Mouse (Mus musculus): ENCODE data around the gene Gm12355.

DNA sequence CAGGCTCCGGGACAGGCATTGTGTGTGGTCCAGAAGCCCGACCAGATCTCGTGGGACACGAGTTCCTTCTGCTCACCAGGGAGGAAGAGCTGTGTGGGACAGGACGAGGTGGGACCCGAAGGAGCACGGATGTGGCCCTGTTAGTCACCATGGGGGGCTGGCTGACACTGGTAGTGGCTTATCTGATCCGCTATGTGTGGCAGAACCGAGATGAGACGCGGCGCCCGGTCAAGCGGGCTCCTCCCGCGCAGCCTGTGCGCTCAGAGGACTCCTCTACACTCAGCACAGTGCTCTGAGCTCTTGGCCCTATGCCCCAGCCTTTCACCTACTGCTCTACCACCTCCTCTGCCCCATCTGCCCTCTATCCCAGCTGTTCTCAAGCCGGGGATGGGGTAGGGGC is 26.2 kb downstream of the Gm12355 start:
- TF ChIP-seq IRF4 (IDR thresholded peaks at IDR 0.05; ENCODE audit: low read depth, low read length) (no peak), USF2 (conservative IDR thresholded peaks at IDR 0.05; ENCODE audit: low read depth, low read length) (no peak), CTCF (conservative IDR thresholded peaks at IDR 0.05 in 1 of 2, IDR thresholded peaks at IDR 0.05 in 1 of 2; ENCODE audit: low read depth in 2 of 2, low read length in 2 of 2) (no peak), NRF1 (IDR thresholded peaks at IDR 0.05; ENCODE audit: low read depth, low read length) (no peak), E2F4 (IDR thresholded peaks at IDR 0.05; ENCODE audit: insufficient replicate concordance, low read depth, low read length) (no peak), ZNF384 (IDR thresholded peaks at IDR 0.05; ENCODE audit: low read depth, low read length) (no peak), MAX (IDR thresholded peaks at IDR 0.05; ENCODE audit: low read length) (no peak), POLR2A (IDR thresholded peaks at IDR 0.05; ENCODE audit: low read depth, low read length) (no peak), MXI1 (IDR thresholded peaks at IDR 0.05; ENCODE audit: low read depth, low read length) (no peak), TCF12 (IDR thresholded peaks at IDR 0.05; ENCODE audit: low read depth, low read length) (no peak), MAFK (IDR thresholded peaks at IDR 0.05; ENCODE audit: insufficient replicate concordance, low read length) (no peak), JUND (conservative IDR thresholded peaks at IDR 0.05; ENCODE audit: low read depth, low read length) (no peak), MYC (IDR thresholded peaks at IDR 0.05; ENCODE audit: low read depth, low read length) (no peak), USF1 (IDR thresholded peaks at IDR 0.05; ENCODE audit: low read depth, low read length) (no peak)

All from CH12.LX (cell line).